Mouse (Mus musculus): Measurements from ENCODE around the gene Map4k2.
A peak's percentile ranks its signal among the peaks of the same experiment; 100 is the strongest.
"Not testable (repeated sequence)": the region's sequence is repeated elsewhere in the genome, so short reads cannot be mapped to it uniquely, and the experiment has no call there.

The Map4k2 gene

GRCm38 (mm10) chr19:6340524-6341452, at the start of gene Map4k2:
Map4k2 (plus strand) TSS chr19:6341135.
- DNase-seq (ENCODE audit: low read depth) = peak; percentile 95

- DNase-seq (ENCODE audit: low read depth) = no peak
These were observed 48.7 kb upstream of the Map4k2 start for GRCm38 (mm10) chr19:6292262-6292661.

- DNase-seq (ENCODE audit: low read depth) = no peak
These were observed 46.6 kb upstream of the Map4k2 start for GRCm38 (mm10) chr19:6294301-6294700.

- peak; percentile 52 for DNase-seq (ENCODE audit: low read depth)
These were observed 44.3 kb upstream of the Map4k2 start for GRCm38 (mm10) chr19:6296551-6297210.

GRCm38 (mm10) chr19:6297641-6298040, 43.3 kb upstream of the Map4k2 start:
- peak; percentile 86 for DNase-seq (ENCODE audit: low read depth)

- peak; percentile 71 for DNase-seq (ENCODE audit: low read depth)
These were observed 41.9 kb upstream of the Map4k2 start for GRCm38 (mm10) chr19:6299003-6299402.

GRCm38 (mm10) chr19:6299450-6300267, 41.3 kb upstream of the Map4k2 start:
- DNase-seq (ENCODE audit: low read depth) = peak; percentile 67

GRCm38 (mm10) chr19:6300402-6300841, 40.5 kb upstream of the Map4k2 start:
- no peak for DNase-seq (ENCODE audit: low read depth)

GRCm38 (mm10) chr19:6302114-6302513, 38.8 kb upstream of the Map4k2 start:
- no peak for DNase-seq (ENCODE audit: low read depth)

- DNase-seq (ENCODE audit: low read depth) = no peak
These were observed 38.4 kb upstream of the Map4k2 start for GRCm38 (mm10) chr19:6302522-6302921.

- no peak for DNase-seq (ENCODE audit: low read depth)
These were observed 37.1 kb upstream of the Map4k2 start for GRCm38 (mm10) chr19:6303831-6304230.

- DNase-seq (ENCODE audit: low read depth) = peak; percentile 96
These were observed 36.0 kb upstream of the Map4k2 start for GRCm38 (mm10) chr19:6304787-6305516.

GRCm38 (mm10) chr19:6305517-6306115, 35.3 kb upstream of the Map4k2 start:
- DNase-seq (ENCODE audit: low read depth) = no peak

- peak; percentile 90 for DNase-seq (ENCODE audit: low read depth)
These were observed 34.8 kb upstream of the Map4k2 start, which contains the start of gene Cdc42bpg for GRCm38 (mm10) chr19:6306137-6306551. Cdc42bpg (plus strand) TSS chr19:6306456.

GRCm38 (mm10) chr19:6306586-6306985, 34.3 kb upstream of the Map4k2 start:
- peak; percentile 87 for DNase-seq (ENCODE audit: low read depth)

- no peak for DNase-seq (ENCODE audit: low read depth)
These were observed 33.0 kb upstream of the Map4k2 start for GRCm38 (mm10) chr19:6307733-6308531.

GRCm38 (mm10) chr19:6310181-6310580, 30.8 kb upstream of the Map4k2 start:
- no peak for DNase-seq (ENCODE audit: low read depth)

GRCm38 (mm10) chr19:6311783-6312182, 29.2 kb upstream of the Map4k2 start:
- not testable (repeated sequence) for DNase-seq (ENCODE audit: low read depth)

GRCm38 (mm10) chr19:6313796-6314195, 27.1 kb upstream of the Map4k2 start:
- no peak for DNase-seq (ENCODE audit: low read depth)

GRCm38 (mm10) chr19:6314513-6314912, 26.4 kb upstream of the Map4k2 start:
- no peak for DNase-seq (ENCODE audit: low read depth)
